Mouse (Mus musculus): Measurements from ENCODE around the gene Prdm16.

DNA sequence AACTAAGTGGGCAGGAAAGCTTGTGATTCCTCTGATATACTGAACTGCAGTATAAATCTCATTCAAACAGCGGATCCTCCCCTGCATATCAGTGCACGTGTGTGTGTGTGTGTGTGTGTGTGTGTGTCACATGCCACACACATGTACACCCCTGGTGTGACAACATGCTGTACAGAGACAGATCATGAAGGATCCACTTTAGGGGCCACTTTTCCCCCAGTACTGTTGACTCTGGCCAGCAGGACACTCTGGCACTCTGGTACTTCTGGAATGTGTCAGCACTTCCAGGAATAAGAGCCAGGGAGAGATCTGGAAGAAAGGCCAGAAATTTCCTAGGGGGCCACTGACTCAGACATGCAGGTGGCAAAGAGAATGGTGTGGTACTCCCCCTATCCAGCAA is 10.4 kb downstream of the Prdm16 start:
- TF ChIP-seq CTCF (IDR thresholded peaks at IDR 0.05; ENCODE audit: low read depth, low read length) (no peak), POLR2A (IDR thresholded peaks at IDR 0.05; ENCODE audit: borderline replicate concordance, low read depth, low read length) (no peak)

Data from bone marrow macrophage, adult 2 months (primary cell).